Mouse (Mus musculus): Measurements from ENCODE around the gene Sept8.
A peak's percentile ranks its signal among the peaks of the same experiment; 100 is the strongest.

The Sept8 gene

DNA sequence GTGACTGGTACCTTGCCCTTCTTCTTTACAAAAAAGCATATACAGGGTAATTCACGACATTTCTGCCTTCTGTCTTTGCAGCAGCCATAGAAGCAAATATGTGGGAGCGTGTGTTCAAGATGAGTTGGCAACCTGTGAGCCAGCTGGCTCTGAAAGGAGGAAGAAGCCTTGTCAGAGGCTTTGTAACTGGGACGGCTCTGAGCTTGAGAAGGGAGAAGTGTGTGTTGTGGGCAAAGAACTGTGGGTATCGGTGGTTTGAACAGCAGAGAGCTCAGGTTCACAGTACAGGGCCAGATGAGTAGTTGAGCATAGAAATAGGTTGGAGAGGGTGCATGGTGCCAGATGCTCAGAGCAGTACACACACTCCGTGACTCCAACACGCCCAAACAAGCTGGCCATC lies 22.1 kb upstream of the Sept8 start:
- peak; percentile 49 to 53 for DNase-seq

DNA sequence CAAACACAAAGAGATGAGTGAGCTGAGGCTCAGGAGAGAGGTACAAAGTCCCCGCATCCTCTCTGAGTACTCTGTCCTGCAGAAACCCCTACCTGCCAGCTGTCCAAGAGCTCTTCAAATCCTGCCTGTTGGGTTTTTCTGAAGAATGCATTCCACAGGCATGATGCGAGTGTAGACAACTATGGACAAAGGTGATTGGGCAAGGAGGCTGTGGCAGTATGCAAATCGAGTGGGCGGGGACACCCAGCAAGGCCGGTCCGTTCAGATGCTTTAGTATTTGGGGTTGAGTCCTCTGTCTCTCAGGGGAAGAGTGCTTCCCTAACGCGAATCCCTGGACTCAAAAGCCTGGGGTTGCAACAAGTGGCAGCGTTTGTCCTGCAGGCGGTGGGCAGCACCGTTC lies 18.5 kb upstream of the Sept8 start:
- no peak for DNase-seq

DNA sequence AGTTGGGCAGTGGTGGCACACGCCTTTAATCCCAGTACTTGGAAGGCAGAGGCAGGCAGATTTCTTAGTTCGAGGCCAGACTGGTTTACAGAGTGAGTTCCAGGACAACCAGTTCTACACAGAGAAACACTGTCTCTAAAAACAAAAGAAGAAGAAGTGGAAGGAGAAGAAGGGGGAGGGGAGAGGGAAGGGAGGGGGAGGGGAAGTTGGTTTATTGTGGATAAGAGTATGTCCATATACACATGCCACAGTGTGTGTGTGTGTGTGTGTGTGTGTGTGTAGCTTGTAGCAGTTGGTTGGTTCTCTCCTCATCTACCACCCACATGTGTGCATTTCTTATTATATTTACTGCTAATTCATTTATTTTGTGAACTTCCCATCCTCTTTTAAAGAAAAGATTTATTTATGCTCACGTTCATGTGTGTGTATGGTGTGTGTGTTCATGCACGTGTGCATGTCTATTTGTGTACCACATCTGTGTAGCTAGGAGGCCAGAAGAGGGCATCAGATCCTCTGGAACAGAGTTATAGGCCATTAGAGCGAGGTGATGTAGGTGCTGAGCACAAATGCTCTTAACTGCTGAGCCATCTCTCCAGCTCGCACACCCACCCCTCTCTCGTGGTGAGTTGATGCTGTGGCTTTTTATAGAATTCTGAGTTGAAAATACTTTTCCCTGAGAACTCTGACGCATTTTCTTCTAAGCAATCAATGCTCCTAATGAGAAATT lies 16.9 kb upstream of the Sept8 start:
- DNase-seq, result no peak

- no peak for DNase-seq
Observed at GRCm38 (mm10) chr11:53503738-53504137, 15.3 kb upstream of the Sept8 start.

DNA sequence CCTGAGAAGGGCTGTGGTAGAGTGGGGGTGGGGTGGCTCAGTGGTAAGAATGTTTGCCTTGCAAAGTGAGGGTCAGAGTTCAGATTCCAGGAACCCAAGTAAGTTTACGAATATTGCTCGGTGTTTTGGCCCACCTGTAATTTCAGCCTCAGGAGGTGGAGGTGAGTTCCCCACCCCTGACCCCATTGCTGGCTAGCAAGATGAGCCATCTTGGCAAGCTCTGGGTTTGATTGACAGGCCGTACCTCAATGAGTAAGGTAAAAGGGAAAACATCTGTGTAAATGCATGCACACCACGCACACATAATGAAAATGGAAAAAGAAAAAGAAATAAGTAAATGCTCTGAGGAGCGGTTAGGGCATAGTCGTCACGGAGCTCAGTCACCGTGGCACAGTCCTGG lies 14.7 kb upstream of the Sept8 start:
- no peak for DNase-seq

GRCm38 (mm10) chr11:53505026-53505663 lies 13.9 kb upstream of the Sept8 start:
- peak; percentile 94 for DNase-seq

- peak in 1 of 2 experiments; percentile 46 for DNase-seq
Observed at GRCm38 (mm10) chr11:53507098-53507805, 11.8 kb upstream of the Sept8 start.

- DNase-seq, result peak in 1 of 2 experiments; percentile 36
Observed at GRCm38 (mm10) chr11:53508152-53508551, 10.9 kb upstream of the Sept8 start.

- no peak for DNase-seq
Observed at GRCm38 (mm10) chr11:53508591-53508990, 10.5 kb upstream of the Sept8 start.

GRCm38 (mm10) chr11:53510351-53510750 lies 8.7 kb upstream of the Sept8 start:
- DNase-seq, result no peak

- no peak for DNase-seq
Observed at GRCm38 (mm10) chr11:53516775-53517627, 2.1 kb upstream of the Sept8 start.

DNA sequence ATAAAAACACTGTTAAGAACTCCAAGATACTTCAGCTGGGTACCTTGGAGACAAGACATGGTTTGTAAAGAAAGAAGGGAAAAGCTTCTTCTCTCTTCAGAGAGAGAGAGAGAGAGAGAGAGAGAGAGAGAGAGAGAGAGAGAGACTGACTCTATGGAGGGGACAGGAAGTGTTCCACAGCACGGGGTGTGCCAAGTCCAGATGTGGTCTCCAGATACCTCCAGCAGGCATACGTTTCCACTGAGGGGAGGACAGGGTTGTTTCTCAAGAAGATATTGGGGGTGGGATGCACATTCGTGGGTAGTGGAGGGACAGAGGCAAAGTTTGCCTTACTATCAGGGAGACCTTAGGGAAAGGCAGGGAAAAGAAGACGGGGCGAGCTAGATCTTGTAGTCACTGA lies 298 bp upstream of the Sept8 start:
- DNase-seq, result no peak

DNA sequence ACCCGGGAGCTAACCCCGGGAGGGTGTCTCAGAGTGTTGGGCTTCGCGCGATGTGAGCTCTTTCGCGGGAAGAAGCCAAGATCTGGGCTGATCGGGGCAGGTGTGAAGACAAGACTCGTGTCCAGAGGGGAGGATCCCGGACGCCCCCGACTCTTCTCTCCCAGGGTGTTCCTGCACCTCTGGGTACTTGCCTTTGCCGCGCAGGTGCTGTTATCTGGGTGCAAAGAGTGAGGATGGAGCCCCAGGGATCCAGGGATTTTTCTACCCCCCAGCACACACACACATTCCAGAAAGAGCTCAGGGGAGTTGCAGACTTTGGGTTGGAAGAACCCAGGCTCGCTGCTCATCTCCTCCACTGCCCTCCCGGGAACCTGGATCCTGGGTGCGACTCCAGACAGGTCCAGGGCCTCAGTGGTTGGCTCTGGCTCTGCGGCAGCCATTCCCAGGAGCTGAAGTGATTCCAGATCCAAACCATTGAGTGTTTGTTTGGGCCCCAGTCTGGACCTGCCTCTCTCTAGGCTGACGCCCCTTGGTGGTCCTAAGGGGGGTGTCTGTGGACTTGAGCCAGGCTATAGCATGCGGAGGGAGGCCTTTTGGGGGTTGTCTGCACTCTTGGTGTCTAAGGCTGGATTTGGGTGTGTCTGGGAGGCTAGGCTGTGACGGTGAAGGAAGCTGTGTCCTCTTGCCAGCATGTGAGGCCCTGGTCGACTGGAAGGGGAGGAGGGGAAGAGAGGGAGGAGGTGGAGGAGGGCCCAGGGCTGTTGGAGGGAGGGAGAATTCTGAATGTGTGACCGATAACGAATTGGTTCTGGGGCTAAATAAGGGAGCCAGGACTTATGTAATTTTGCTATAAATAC lies 1.3 kb downstream of the Sept8 start:
- peak; percentile 77 to 88 for DNase-seq

GRCm38 (mm10) chr11:53521120-53521820 lies 2.2 kb downstream of the Sept8 start:
- DNase-seq, result peak; percentile 51 to 54

- peak in 1 of 2 experiments; percentile 52 for DNase-seq
Observed at GRCm38 (mm10) chr11:53521821-53522131, 2.7 kb downstream of the Sept8 start.

DNA sequence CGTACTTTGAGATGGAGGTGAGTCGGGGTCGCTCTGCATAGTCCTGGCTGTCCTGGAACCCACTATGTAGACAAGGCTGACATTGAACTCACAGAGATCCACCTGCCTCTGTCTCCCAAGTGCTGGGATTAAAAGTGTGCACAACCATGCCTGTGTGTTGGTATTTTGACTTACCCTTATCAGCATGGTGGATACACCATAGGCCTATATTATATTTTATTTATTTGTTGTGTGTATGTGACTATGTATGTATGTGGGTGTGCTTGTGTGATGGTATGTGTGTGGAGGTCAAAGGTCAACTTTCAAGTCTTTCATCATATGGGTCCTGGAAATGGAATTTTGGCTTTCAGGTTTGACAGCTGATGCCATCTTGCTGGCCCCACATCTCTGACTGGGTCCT lies 3.3 kb downstream of the Sept8 start:
- DNase-seq, result no peak

DNA sequence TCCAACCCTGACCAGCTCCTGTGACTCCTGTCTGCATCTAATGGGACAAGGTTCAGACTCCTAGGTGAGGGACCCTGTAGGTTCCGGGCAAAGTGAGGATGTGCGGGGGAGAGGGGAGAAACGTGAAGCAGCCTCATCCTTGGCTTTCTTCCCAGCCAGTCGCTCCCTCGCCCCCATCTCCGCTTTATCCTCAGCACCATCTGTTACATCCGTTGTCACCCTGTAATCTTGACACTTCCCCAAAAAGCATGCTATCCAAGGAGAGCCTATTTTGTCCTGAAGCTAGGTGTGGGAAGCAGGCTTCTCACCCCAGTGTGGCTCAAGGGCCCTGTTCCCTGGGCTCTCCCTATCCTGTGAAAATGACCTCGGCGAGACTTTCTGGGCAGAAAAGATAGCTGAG lies 3.9 kb downstream of the Sept8 start:
- peak; percentile 84 to 87 for DNase-seq

DNA sequence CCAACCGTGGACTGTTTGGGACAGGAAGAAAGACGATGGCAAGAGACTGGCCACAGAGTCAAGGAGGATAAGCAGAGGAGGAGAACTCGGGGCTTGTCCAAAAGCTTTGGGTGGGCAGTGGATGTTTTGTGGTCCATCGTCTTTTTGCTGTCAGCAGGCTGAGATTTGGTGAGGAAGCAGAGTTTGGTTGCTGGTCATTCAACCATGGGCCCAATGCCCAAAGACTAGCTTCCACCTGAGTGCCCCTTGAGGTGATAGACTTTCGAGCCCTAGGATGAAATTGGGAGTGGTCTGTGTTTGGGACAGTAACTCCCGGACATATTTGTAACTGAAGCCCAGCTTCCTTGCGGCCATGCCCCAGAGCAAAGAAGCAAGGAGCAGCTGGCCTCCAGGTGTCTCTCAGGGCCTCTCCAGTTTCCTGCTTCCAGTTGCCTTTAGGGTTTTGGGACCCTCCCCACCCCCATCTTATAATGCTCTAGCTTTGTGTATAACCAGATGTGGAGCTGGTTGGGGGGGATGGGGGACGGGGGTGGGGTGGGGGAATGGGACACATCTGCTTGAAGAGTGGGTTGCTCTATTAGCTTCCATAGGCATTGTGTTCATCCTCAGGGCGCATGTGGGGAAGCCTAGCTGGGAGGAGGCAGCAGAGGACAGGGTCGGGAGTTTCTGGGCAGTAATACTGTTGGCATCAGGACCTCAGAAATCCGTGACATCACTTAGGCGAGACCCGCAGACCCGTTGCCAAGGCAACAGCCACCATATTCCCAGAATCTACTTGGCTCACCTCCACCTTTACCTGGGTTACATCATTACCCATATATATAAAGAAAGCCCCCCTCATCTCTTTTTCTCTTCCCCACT lies 4.7 kb downstream of the Sept8 start:
- DNase-seq, result peak in 1 of 2 experiments; percentile 46

DNA sequence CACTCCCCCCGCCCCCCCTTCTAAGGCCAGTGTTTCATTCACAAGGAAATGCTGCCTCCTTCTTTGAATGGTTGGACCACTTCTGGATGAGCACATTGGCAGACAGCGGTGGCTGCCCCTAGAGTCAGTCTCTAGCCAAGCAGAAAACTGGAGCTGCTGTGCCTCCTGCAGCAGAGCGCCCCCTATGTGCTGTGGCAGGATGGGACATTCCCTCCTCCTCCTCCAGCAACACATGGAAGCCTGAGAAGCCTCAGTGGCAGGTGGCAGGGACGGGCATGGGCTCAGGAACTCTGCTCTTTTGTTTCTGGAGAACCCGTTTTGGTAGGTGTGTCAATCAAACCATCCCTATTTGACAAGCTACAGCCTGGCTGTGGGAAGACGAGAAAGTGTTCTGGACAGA lies 5.8 kb downstream of the Sept8 start:
- no peak for DNase-seq

- DNase-seq, result no peak
Observed at GRCm38 (mm10) chr11:53525461-53525860, 6.4 kb downstream of the Sept8 start.

Measured in cerebellum, adult 18-20 months (tissue).